Mouse (Mus musculus) heart, postnatal 0 days (tissue): ENCODE results near the gene Pla2g2f.

Source experiments
- CTCF ChIP-seq: IDR thresholded peaks from 2 replicates; pipeline ENCODE4 v1.5.1; 2016; ENCODE audit warnings: antibody characterized with exemption, control low read depth, low read depth
- EP300 ChIP-seq: IDR thresholded peaks from 2 replicates; pipeline ENCODE4 v1.6.1; 2016; ENCODE audit warnings: antibody characterized with exemption, low read depth

- TF ChIP-seq CTCF (no peak), EP300 (no peak)
These were observed 45.3 kb downstream of the Pla2g2f start for GRCm38 (mm10) chr4:138712096-138712495.
